Mouse (Mus musculus): Measurements from ENCODE around the gene Myct1.

DNA sequence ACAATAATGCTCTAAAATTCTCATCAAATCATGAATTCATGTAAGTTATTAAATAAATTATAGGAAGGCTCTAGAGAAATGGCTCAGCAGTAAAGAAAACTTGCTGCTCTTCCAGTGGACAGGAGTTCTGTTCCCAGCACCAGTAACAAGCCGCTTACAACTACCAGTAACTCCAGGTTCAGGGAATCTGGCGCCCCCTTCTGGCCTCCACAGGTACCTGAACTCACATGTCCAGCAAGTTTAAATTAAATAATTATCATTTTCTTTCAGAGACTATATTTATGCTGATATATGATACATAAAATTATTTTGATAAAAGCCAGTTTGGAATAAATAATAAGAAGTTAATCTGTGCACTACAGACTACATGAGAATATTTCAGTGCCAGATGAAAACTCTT is 20.2 kb upstream of the Myct1 start:
- TF ChIP-seq CTCF (IDR thresholded peaks at IDR 0.05; ENCODE audit: borderline replicate concordance, insufficient read depth, low read length) (no peak), POLR2A (IDR thresholded peaks at IDR 0.05; ENCODE audit: low read depth, low read length) (no peak)
